Mouse (Mus musculus): ENCODE data around the gene Paqr7.

GRCm38 (mm10) chr4:134453619-134454400 lies 42.7 kb upstream of the Paqr7 start:
- TF ChIP-seq CTCF (IDR thresholded peaks at IDR 0.05; ENCODE audit: insufficient read depth, low read depth, low read length) (no peak), POLR2A (IDR thresholded peaks at IDR 0.05; ENCODE audit: insufficient read depth, low read depth, low read length) (no peak)
